Mouse (Mus musculus) adrenal gland, adult 18-20 months (tissue): ENCODE measurements around the gene Galntl6. TPM values are rescaled to one million over a fixed set of nuclear protein-coding genes. Genes with fewer than 3 reads are reported as not detected.

Experiments used
- DNase-seq, 2 experiments: peaks; one replicate each; pipeline ENCODE4 v3.0.0; 2021 to 2022; ENCODE audit warnings: low spot score in 2 of 2
- total RNA-seq, 2 experiments: library from RNA; stranded (reverse); gene quantifications; 1 replicate in 1 of 2; 2 replicates in 1 of 2; pipeline ENCODE4 v1.2.3; 2021

Gene Galntl6
- total RNA-seq, 2 experiments from 2014 or later: 0.51 TPM; not detected in 1

DNA sequence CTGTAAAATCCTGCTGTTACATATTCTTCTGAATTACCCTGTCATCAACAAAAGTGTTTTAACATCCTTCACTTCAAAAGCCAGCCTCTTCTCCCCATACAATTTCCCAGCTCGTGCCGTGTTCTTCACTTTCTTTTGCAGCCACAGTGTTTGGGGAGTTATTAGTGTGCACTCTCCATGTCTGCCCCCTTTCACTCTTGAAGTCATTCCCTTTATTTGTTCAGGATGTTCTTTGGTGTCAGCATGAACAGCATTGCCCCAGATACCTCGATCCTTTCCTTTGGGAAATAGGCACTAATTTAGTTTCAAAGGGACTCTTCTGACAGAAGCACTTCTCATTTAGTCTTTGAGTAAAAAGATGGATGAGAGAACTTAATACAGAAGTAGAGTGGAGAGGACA is 939.6 kb downstream of the Galntl6 start:
- DNase-seq: no peak

DNA sequence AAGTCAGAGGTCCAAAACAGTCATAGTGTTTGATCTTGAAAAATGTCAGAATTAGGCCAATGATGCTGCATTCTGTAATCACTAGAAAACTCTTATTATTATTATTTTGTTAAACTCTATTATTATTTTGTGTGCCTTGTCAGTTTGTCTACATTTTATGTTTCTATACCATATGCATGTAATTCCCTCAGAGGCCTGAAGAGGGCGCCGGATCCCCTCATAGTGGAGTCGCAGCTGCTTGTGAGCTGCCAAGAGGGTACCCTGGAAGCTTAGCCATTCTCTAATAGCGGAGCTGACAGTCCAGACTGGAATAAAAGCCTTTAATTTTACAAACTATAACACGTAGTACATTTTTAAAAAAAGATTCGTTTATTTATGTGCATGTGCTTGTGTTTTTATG is 945.8 kb downstream of the Galntl6 start:
- peak in 1 of 2 experiments; percentile 22 for DNase-seq

DNA sequence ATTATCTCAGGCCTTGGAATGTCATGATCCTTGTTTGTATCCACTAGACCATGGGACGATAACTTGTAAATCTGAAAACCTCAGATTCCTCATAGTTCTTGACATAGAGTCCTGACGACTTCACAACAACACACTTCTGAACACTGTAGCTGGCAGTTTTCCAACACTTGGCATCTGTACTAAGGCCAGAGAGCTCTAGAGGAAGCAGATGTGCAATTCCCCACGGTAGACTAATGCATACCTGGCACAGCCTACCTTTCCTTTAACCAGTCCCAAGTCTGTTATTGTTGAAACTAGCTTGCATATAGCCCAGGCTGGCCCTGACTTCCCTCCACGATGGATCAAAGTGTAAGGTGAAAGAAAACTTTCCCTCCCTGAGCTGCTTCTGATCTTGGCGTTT is 946.9 kb downstream of the Galntl6 start:
- no peak for DNase-seq

DNA sequence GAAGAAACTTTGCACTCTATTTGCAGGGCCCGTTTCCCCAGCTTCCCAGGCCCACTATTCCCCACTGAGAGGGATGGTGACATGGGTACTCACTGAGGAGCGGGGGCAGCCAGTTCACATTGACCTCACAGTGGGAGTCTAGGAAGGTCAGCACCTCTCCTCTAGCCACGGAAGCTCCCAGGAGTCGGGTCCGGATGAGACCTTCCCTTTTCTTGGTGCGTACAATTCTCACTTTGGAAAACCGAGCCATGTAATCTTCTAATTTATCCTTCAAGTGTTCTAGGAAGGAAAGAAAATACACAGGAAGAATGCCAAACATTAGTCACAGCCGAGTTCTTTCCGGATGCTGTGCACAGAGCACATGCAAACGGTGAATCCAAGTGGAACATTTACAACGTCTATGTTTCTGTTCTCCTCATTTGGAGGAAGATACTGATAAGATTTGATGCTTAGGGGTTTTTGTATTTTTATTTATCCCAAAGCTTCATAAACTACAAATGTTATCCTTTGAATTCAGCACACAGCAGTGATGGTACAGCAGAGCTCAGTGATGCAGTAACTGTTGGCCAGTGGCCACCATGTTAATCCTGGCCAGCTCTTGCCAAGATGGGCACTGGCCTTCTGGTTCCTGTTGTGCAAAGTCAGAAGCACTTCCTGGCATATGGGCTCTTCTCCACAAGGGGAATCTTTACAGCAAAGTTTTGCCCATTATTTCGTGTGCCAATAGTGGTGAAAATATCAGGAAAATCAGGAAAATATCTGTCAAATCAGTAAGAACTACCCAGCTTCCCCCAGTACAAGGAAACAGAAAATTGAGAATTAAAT is 949.9 kb downstream of the Galntl6 start:
- DNase-seq: no peak

DNA sequence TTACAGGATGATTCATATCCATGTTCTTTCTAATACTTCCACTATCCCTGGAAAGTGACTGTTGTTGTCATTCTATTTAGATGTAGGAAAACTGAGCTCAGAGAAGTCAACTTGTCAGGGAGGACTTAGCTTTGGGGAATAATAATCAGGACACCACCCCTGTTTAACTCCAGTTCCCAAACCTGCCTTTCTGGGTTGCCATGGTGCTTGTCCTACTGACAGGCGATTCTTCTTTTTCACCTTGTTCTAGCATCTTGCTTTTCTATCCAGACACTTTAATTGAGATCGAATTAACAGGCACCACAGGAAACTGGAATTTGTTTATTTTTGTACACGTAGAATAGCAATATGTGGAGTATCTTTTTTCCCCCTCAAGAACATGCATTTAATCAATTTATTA is 953.3 kb downstream of the Galntl6 start:
- no peak for DNase-seq

DNA sequence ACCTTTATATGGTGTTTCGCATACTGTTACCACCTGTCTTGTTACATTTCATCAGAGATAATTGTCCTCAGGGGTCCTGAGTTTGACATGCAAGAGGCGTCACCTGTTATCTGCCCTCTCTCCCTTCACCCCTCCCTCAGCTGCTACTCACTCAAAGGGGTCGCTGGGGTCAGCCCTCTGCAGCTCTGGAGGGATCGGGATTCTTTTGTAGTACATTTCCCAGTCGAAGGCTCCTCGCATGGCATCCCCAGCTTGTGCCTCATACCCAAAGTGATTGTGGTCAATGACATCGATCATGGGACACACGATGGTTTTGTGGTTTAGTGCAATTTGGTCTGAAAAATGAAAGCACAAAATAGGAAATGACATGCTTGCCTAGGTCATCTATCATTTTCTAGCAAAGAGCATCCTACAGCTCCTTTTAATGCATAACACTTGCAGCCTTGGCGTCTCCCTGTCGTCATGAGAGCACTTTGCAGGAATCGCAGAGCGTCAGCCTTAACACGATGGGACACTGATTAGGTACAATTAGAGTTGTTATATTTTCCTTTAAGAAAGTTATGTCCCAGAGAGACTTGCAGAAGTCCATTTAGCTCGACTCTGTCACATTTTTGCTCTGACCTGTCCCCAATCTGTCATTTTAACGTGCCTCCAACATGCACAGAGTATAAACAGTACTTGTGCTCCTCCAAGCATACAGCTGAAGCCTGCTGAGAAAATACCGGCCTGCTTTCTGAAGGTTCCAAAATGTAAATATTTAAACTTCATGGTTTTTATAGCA is 954.1 kb downstream of the Galntl6 start:
- no peak for DNase-seq

DNA sequence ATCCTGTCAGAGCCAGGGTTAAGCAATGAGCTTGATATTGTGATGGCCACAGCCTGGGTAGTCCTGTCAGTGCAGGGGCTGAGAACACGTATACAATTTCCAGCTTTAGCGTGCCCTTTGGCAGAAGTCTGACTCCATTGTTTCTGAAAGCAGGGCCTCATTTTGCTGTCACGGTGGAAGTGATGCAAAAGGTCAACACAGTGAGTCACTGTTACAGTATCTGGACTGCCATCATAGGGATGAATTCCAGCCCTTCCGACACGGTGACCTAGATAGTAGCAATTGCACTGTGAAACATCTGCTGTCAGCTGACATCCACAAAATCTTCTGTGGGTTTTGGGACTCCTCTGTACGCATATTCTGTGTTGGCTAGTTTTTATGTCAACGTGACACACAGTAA is 956.9 kb downstream of the Galntl6 start:
- peak in 1 of 2 experiments; percentile 5 for DNase-seq

DNA sequence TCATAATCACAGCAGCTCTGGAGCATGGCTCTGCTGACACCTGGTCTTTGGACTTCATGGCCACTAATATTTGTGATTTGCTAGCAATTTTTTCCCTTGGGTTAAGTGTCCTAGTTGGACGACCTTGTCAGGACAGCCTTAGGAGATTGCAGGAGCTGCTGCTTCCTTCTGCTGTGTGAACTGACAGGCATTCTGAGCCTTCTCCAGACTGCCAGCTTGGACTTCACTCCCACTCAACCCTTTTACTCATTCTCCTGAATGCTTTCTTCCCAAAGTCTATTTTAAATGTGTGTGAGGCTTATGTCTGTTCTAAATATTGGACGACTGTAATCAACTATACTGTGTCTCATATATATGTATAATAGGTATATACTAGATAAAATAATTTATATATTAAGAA is 971.3 kb downstream of the Galntl6 start:
- no peak for DNase-seq

DNA sequence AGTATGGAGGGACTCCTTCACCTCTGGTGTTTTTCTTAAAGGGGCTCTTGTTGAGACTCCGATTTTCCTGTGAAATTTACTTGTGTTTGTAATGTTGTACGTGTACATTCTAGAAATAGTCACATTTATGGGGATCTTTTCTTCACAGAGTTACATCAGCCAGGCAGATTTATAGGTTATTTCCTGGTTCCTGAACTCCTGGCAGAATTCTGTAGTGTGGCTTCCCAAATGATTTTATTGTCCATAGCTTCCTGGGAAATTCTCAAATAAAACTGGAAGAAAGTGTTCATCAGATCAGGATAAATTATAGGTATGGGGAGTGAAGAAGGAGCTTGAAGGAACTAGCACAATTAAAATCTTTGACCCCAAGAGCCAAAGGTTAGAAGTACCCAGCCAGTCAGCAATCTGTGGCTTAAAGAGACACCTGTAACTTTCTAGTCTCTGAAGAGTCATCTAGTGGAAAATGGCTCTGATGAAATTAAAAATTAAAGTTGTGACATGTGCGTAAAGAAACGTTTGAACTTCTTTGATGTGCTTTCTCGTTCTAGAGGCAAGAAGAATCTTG is 972.5 kb downstream of the Galntl6 start:
- no peak for DNase-seq

DNA sequence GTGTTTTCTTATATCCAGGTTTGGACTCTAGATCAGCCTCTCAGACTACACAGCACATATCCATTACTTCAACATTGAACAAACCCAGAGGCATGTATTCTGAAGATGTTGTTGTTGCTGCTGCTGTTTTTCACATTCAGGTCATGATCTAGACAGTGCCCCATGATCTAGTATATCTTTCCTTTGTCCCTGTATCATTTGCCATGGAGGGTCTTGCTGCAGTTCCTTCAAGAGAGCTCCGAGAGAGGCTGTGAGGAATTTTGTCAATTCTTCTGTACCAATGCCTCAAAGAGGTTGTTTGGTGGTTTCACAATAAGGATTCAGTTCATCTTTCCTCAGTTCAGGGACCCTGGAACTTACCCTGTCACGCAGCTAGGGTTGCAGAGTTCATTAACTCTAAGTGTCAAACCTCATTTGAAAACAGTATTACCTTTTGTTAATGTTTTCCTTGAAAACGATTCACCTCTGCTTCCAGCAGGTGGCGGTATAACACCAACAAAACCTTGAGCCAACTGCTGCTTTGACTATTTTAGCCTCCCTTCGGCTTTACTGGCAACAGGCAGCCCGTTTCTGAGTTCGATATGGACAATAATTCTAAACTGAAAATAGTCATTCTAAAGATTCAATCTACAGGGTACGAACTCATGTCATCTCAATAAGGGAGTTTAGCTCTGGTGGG is 973.1 kb downstream of the Galntl6 start:
- peak; percentile 50 to 58 for DNase-seq

DNA sequence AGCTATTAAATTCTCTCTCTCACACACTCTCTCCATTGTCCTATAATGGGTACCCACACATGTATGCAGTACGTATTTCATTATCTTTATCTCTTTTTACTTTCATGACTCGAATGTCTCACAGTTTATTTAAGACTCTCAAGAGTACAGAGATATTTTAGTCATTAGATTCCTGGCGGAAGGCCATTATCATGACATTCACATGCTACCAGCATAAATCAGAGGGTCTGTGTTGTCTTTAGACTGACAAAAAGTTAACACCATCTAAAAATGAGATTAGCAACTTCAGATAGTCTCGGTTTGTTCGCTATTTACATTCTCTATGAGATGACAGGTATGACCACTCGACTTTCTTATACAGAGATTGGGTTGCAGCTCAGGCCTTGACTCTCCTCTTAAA is 985.4 kb downstream of the Galntl6 start:
- DNase-seq: no peak

DNA sequence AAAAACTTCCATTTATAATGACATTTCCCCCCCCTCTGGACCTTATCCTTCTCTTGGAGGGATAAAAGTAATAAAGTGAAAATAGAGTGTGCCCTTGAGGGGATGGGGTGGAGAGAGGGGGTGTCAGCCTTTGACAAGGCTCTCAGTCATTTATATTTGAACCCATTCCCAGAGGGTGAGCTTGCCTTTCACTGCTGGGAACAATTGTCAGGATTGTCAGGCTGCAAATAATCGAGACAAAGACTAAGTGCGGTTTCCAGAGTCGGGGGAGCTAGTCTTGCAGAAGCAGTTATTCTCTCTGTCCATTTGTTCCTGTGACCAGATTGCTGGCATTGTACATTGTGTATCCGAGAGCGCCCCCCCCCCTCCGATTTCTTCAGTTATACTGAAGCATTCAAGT is 988.9 kb downstream of the Galntl6 start:
- no peak for DNase-seq

DNA sequence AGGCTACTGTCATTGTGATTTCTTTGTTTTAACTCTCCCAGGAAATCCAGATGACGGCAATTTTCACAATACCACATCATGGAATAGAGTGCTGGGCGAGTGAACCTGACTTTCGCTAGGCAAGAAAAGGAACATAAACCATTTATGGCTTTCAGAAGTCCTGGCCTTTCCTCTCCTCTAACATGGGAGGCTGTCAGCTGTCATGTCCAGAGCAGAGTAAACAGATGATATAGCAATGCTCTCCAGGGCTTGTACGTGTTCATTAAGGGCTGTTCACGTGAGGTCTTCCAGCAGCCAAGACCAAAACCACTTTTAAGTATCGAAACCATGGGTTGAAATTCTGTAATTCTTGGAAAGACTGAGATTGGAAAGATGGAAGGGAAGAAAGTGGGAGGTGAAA is 989.3 kb downstream of the Galntl6 start:
- no peak for DNase-seq

DNA sequence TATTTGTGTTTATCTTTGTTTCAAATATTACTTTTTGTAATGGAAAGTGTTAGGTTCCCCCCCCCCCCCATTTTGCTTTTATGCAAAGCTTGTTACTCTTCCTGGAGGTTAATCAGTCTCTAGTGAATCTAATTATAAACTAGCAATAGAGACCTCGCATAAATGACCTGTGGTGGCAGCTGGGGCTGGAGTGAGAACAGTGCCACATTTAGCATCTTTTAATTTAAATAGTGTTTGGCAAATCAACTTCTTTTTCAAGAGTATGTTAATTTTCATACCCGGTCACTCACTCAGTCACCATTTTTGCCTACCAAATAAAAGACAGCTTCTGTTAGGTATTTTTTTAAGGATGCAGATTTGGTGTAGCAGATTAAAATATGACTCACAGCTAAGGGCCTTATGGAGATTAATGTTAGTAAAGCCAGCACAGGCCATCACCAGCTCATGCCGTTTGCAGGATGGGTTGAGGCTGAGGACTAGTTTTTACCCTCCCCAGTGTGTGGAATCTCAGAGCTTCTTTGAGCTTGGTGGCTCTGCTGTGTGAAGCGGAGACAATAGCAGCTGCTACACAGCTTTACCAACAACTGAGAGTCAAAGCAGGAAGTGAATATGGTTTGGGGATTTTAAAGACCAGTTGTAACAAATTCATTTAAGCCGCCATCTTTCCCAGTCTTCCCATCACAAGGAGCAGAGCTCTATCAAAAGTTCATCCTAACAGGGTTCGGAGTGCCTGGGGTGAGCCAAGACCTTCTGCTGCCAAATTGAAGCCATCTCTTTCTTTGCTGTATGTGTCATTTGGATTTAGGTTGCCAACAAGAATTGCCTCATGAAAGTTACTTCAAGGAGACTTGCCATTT is 990.0 kb downstream of the Galntl6 start:
- DNase-seq: no peak

DNA sequence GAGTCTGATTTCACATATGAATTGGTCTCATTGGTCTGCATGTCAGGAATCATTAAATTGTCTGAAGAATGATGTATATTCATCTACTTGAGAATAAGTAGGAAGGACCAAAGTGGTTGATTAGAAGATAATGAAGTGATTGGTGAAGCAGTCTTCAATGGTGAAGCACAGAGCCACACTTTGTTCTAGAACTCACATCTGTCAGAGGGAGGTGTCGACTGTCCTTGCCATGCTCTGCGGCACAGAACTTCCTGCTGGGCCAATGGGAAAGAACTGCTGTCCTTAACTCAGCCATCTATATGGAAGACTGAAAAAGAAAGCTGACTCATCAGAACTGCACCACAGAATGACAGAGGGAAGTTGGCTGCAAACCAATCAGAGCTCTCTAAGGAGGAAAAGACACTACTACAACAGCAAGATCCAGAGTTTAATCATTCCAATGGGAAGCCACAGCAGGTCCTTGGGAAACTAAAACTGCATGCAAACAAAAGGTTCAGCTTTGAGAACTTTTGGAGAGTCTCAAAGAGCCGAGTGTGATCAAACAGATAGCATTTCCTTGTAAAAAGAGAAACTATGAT is 992.0 kb downstream of the Galntl6 start:
- DNase-seq: no peak

DNA sequence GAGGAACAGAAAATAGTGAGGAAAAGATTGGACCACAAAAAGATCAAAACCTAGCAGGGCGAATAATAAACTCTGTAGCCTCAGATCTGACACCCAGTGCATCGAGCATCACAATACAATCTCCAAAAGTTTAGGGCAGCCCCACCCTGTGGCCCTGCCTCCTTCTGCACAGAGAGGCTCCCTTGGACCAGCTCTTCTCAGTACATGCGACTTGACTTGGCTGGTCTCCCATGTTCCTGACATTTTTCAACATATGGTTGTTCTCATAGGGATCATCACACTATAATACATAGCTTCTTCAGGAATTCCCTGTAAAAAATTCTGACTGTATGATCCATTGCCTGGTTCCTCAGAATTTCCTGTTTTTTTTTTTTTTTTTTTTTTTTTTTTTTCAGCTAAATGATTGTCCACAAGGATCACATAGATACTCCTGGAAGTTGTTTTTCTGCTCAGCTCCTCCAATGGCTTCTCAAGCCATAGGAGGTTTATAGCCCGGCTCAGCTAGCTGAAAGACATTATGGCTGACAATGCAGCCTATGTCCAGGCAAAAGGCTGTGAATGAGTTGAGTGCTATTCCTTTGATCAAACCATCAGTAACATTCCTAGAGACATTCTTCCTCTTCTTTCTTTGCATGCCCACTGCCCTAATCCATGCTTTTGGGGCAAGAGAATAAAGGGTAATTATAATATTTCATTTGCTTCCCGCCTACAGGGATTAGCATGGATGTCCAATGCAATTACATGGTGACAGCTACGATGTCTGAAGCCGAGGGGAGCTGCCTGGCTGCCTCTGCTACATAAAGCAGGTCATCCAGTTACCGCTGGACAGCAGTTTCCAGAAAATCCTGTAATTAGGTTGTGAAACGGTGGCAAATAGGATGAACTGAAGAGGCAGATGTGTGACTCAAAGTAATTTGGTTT is 993.5 kb downstream of the Galntl6 start:
- no peak for DNase-seq

DNA sequence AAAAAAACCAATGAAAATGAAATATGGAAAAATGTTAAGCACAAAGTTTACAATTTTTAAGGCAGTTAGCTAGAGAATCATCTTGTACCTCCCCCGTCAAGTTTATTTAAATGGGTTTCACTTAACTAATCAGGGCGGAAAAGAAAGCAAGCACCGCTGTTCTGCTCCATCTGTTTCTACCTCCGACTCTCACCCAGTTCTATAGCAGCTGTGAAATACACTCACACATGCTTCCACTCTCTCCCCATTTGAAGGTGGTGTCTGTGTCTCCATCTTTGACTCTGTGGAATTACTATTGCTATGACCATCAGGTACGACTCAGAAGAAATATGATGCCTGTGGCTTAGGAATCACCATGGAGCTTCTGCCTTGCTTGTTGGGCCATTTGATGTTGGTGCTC is 1019.1 kb downstream of the Galntl6 start:
- no peak for DNase-seq

DNA sequence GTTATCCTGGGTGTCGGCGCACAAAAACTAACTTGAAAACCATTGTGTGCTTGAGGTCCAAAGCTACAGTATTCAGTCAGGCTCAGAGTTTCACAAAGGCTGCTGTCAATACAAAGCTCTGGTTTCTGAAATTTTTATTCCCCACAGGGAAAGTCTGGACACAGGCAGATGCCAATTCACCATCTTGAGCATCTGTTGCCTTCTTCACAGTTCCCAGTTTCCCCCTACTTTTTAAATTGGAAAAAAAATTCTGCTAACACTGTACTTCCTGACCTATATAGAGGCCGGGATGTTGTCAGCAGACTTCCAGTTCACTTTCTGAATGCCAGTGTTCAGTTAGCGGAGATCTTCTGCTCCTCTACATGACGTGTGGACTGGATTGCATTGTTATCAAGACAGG is 1020.3 kb downstream of the Galntl6 start:
- no peak for DNase-seq

DNA sequence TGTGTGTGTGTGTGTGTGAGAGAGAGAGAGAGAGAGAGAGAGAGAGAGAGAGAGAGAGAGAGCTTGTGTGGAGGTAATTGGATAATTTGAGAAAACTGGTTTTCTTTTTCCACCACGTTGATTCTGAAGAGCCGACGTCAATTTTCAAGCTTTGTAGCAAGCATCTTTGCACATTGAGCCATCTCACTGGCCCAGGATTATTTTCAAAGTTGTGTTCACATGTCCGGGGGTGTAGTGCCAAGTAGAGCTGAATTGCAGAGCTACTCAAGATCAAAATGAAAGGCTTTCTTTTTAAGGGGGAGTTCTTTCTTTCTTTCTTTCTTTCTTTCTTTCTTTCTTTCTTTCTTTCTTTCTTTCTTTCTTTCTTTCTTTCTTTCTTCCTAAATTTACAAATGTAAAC is 1022.3 kb downstream of the Galntl6 start:
- no peak for DNase-seq
